Mouse (Mus musculus) ES-Bruce4 (cell line): Measurements from ENCODE around the gene Zfp52. TPM values are rescaled to one million over a fixed set of nuclear protein-coding genes. Genes with fewer than 3 reads are reported as not detected.
A peak's percentile ranks its signal among the peaks of the same experiment; 100 is the strongest.

Source experiments
- H3K27ac ChIP-seq: 2 replicates; pipeline ENCODE4 v1.5.1; 2012; ENCODE audit warnings: low read length, inconsistent platforms; ENCODE audit not compliant: insufficient read depth
- H3K27me3 ChIP-seq: 2 replicates; pipeline ENCODE4 v1.6.1; 2012; ENCODE audit warnings: mild to moderate bottlenecking, low read length, inconsistent platforms; ENCODE audit not compliant: control insufficient read depth, poor library complexity, insufficient read depth, severe bottlenecking
- H3K36me3 ChIP-seq: 2 replicates; pipeline ENCODE4 v1.6.1; 2012; ENCODE audit warnings: inconsistent platforms, mild to moderate bottlenecking, low read length, moderate library complexity; ENCODE audit not compliant: control insufficient read depth, poor library complexity, insufficient read depth, severe bottlenecking
- H3K4me1 ChIP-seq: one replicate; pipeline ENCODE4 v1.8.1; 2011; ENCODE audit warnings: low read length; ENCODE audit not compliant: control insufficient read depth, insufficient read depth
- H3K4me3 ChIP-seq: 2 replicates; pipeline ENCODE4 v1.5.1; 2011; ENCODE audit warnings: low read depth, mild to moderate bottlenecking, low read length
- H3K9ac ChIP-seq: 2 replicates; pipeline ENCODE4 v1.6.1; 2012; ENCODE audit warnings: low read depth, mild to moderate bottlenecking, inconsistent platforms; ENCODE audit not compliant: poor library complexity, severe bottlenecking
- H3K9me3 ChIP-seq: replicated peaks from 2 replicates; pipeline ENCODE4 v1.6.1; 2012; ENCODE audit warnings: mild to moderate bottlenecking, low read length, inconsistent platforms; ENCODE audit not compliant: control insufficient read depth, poor library complexity, insufficient read depth, severe bottlenecking
- CTCF ChIP-seq: IDR thresholded peaks from one replicate; pipeline ENCODE4 v1.8.1; 2011; ENCODE audit warnings: low read depth, low read length
- EP300 ChIP-seq: IDR thresholded peaks from 2 replicates; pipeline ENCODE4 v1.6.1; 2011; ENCODE audit warnings: low read depth, low read length; ENCODE audit not compliant: insufficient read depth
- POLR2A ChIP-seq: IDR thresholded peaks from one replicate; pipeline ENCODE4 v1.8.1; 2011; ENCODE audit warnings: low read length; ENCODE audit not compliant: insufficient read depth
- polyA plus RNA-seq: library from polyadenylated mRNA; stranded (reverse); fragments of >200 nt; gene quantifications from 2 replicates; pipeline ENCODE4 v1.2.4, GENCODE M21; 2011; ENCODE audit warnings: low read depth; ENCODE audit not compliant: missing spikeins, insufficient read depth, insufficient read length

The Zfp52 gene
- polyA plus RNA-seq: 6.6 and 10.5 TPM in 2 replicates

DNA sequence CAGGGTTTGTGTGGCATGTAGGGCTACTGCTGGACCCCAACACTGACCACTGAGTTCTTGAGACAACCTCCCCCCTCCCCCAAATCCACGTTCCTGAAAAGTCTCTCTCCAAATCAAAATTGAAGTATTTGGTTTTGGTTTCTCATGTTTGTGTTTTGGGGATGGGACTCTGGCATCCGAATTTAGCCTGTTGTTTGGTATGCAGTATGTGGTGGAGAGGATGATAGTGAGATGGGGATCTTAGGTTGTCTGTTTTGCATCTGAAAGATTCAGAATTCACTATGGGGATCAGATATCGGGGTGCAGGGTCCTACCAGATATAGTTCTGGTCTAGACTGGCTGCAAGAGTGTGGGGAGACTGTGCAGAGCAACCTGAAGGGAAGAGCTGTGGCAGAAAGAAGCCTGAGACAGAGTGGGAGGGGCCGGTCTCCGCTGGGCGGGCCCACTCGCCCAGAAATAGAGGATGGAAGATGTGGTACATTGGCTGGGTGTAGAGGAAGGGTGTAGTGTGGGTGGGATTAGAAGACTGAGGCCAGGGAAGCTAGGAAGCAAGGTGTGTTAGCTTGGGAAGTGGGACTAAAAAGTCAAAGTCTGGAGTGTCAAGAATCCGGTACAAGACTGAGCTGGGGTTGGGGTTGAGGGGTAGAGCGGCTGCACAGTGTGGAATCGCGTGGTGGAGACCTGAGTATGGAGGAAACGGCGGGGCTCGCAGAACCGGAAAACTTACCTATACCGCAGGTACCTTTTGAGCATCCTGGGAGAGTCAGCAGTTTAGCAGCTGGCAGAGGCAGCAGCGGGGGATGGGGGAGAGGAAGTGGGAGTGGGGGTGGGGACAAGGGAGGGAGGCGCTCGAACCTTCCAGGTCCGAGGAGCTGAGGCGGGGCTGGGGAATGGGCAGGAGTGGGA lies at the start of gene Zfp52:
Gene Zfp52, plus strand, starts transcription at position 444 of the 906 bp plus-strand sequence.
- peak within 1 kb of the TSS; percentile 59 for H3K9ac ChIP-seq
- no peak for TF ChIP-seq POLR2A
- TF ChIP-seq CTCF: no peak
- no peak for TF ChIP-seq EP300
- no peaks in the 10 kb centered on the region for H3K4me1 ChIP-seq
- H3K36me3 ChIP-seq: no peaks in the 10 kb centered on the region
- no peaks in the 10 kb centered on the region for H3K9me3 ChIP-seq
- H3K27ac ChIP-seq: peak within 1 kb of the TSS; percentile 83
- H3K4me3 ChIP-seq: peak within 1 kb of the TSS; percentile 90
- no peaks in the 10 kb centered on the region for H3K27me3 ChIP-seq

DNA sequence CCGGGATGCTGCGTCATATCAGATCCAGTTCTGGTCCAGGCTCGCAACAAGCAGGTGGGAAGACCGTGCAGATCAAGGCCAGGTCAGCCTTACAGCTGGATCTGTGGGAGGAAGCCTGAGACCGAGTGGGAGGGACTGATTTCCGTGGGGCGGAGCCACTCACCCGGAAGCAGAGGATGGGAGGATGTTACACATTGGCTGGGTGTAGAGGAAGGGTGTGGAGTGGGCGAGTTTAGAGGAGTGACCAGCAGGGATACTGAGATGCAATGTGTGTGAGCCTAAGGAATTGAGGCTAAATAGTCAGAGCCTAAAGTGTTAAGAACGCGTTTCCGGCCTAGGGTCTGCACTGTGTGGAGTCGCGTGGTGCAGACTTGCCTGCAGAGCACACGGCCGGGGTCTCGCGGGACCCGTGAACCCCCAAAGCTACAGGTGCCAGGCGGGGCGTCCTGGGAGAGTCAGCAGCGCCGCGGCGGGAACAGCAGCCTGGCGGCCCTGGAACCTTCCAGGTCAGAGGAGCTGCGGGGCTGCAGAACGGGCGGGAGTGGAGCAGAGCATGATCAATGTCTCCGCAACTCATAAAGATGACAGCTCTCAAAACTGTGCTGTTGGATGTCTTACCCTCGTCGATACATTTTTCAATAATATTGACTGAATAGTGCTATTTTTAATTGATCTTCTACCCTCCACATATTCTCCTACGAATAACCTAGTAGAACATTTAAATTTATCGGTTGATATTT lies 46.4 kb upstream of the Zfp52 start, which contains the start of gene Zfp53:
Gene Zfp53, plus strand, starts transcription at position 239 of the 740 bp plus-strand sequence.
- TF ChIP-seq EP300 (0 out of 2 replicates have a peak, but pooled peaks have one; percentile 37), CTCF (no peak), POLR2A (peak; percentile 90)
- H3K36me3 ChIP-seq: no peaks in the 10 kb centered on the region
- peak within 1 kb of the TSS; percentile 82 for H3K4me3 ChIP-seq
- H3K9ac ChIP-seq: peak within 1 kb of the TSS; percentile 54
- H3K4me1 ChIP-seq: no peaks in the 10 kb centered on the region
- H3K27me3 ChIP-seq: no peaks in the 10 kb centered on the region
- no peak within 1 kb of the TSS for H3K27ac ChIP-seq
- no peaks in the 10 kb centered on the region for H3K9me3 ChIP-seq

DNA sequence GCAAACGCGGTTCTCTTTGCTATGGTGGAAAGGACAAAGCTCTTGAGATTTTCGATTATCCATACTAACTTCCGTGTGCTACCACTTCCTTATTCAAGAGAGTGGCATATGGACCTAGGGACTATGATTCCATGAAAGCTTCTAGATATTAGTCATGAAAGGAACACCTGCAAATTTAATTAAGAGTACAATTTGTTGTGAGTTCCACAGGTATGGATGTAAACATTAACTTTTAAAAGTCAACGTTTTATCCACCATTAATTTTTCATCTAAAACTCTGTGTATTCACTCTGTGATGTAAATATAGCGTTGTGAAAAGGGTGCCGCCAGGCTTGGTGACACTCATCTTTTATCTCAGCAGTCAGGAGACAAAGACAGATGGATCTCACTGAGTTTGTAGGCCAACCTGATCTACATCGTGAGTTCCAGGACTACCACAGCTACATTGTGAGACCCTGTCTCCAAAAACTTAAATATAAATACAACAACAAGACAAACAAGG lies 45.8 kb upstream of the Zfp52 start:
- Histone ChIP-seq H3K27me3 (no peaks in the 10 kb centered on the region), H3K36me3 (no peaks in the 10 kb centered on the region), H3K27ac (no peak overlapping the region), H3K9ac (peak overlapping the region; percentile 54), H3K9me3 (no peaks in the 10 kb centered on the region), H3K4me3 (peak overlapping the region; percentile 32; the same call in 1 of the 2 replicates), H3K4me1 (no peaks in the 10 kb centered on the region)
- TF ChIP-seq EP300 (no peak), POLR2A (no peak), CTCF (no peak)

DNA sequence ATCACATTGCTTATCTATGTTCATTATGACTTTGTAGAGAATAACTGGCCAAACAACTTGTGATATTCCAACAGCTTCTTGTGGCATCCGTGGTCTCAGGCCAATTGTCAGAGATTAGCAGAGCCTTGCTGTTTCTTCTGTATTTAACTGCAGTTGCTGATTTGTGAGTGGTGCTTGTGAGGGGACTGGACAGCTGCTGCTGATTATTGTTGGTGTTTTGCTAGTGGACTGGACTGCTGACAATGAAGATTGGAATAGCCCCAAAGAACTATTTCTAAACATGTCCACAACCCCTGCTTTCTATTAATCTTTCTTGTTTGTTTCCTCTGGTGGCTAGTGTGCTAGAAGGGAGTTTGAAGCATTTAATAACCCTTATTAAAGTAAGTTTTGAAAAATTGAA lies 34.0 kb upstream of the Zfp52 start:
- Histone ChIP-seq H3K36me3 (0 out of 2 replicates have a peak, but pooled peaks cover 2% of the 10 kb centered on the region), H3K9me3 (peaks cover 2% of the 10 kb centered on the region; the same call in 1 of the 2 replicates), H3K27ac (no peak overlapping the region), H3K27me3 (no peaks in the 10 kb centered on the region), H3K4me1 (no peaks in the 10 kb centered on the region), H3K4me3 (no peak overlapping the region), H3K9ac (no peak overlapping the region)
- TF ChIP-seq CTCF (no peak), POLR2A (no peak), EP300 (no peak)

DNA sequence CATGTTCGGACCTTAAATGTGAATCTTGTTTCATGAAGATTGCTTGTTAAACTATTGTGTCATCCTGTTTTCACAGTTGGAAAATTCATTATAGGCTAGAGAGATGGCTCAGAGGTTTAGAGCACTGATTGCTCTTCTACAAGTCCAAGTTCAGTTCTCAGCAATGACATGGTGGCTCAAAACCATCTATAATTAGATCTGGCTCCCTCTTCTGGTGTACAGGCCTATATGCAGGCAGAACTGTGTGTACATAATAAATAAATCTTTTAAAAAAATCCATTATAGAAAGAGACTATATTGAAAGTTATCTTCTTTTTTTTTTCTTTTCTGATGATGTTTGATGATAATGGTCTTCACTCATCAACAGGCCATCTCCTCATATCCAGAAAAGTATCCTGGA lies 30.8 kb upstream of the Zfp52 start:
- no peaks in the 10 kb centered on the region for H3K9me3 ChIP-seq
- H3K27me3 ChIP-seq: no peaks in the 10 kb centered on the region
- TF ChIP-seq CTCF: no peak
- TF ChIP-seq EP300: no peak
- no peak for TF ChIP-seq POLR2A
- no peak overlapping the region for H3K9ac ChIP-seq
- no peak overlapping the region for H3K27ac ChIP-seq
- H3K36me3 ChIP-seq: peaks cover 6% of the 10 kb centered on the region; the same call in 1 of the 2 replicates
- H3K4me3 ChIP-seq: no peak overlapping the region
- no peaks in the 10 kb centered on the region for H3K4me1 ChIP-seq
